Mouse (Mus musculus): ENCODE data around the gene Acsl6. TPM values are rescaled to one million over a fixed set of nuclear protein-coding genes. Genes with fewer than 3 reads are reported as not detected.

Gene Acsl6
- total RNA-seq, 2 experiments from 2014 or later = 183 to 184 TPM

DNA sequence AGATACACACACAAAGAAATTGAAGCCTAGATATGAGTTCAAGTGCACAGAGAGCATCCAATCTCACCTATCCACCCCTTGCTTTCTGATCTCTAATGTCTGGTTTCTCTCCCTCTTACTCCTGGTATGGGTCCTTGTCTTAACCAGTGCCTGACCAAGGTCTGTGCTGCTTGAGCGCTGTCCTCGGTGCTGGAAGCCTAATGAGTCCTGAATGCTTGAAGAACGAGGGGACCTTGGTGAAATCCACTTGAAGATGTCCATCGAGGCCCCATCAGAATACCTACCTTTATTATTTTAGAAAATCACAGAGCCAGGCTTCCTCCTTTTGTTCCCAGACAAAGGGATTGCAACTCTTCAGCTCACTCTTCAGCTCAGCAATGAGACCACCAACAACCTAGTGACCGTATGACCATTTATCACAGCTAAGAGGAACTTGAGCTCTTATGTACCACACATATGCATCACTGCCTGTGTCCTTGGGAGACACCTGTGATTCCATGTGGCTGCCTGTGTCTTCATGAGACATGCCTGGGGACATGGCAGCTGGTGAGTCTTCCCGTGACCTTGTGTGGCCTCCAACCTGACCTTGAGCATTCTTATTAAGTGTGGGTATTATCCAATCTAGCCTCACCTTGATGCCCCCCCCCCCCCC, 396 bp upstream of the Acsl6 start:
- intact Hi-C loops (cut with DNase I) = no loop called here
- DNase-seq (ENCODE audit: low spot score in 2 of 2) = peak in 1 of 2 experiments; percentile 3

DNA sequence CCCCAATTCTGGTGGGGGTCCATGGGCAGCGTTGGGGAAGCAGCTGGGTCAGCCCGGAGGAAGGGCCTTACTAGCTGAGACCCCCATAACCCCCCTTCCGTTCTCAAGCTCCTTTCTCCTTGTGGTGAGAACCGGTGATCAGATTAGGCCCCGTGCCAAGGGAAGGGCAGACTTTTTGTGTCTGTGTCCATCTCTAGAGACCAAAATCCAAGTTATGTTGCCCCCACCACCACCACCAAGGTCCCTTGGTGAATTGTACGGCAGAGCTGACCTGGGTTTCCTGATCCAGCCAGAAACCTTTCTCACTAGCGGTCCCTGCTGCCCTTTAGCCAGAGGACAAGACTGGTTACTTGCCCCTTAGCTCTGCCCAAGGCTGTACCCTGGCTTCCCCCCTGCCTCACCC, 874 bp downstream of the Acsl6 start:
- DNase-seq (ENCODE audit: low spot score in 2 of 2) = no peak
- intact Hi-C loops (cut with DNase I) = no loop called here

DNA sequence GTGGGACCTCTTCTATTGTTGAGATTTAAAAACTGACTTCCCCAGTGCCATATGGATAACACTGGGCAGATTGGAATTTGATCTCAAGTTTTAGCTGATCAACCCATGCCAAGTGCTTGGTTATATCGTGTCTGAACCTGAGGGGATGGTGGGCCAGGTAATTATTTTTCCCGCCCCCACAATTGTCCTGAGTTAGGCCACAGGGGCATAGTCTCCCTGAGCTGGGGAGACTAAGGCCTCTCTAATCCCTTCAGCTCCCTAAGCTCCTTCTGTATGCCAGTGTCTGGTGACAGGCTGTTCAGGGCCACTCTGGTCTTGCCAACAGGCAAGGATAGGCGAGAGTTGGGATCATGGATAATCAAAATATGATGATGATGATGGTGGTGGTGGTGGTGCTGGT, 1.7 kb downstream of the Acsl6 start:
- intact Hi-C loops (cut with DNase I) = loop anchor here (5.0 kb wide), 2 partner anchors 47 to 232 kb away; no protein-coding TSS in a partner anchor
- DNase-seq (ENCODE audit: low spot score in 2 of 2) = no peak

DNA sequence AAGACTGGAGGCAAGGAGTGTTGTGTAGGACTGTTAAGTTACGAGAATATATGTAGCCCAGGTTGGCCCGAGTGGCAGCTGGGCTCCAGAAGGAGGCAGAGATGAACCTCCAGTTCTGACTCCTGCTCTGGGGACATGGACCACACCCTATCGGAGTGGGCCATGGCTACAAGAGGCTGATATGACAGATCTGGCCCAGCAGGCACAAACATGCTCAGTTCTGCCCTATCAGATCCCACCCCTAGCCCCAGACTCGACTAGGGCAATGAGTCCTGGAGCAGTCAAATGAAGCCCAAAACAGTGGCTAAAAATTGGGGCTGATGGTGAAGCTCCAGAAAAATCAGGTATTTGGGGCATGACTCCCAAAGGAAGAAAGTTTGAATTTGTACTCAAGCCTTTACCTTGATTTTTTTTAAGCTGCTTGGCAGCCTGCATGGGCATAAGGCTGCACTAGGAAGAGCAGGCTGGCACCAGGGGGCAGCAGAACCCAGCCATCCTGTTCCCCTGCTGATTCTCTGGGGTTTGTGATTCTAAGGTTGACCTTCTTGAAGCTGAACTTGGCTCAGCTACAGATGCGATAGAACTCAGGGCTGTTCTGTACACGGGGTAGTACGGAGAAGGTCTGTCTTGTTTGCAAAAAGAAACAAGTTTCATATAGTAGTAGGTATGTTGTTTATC, 3.7 kb downstream of the Acsl6 start:
- DNase-seq (ENCODE audit: low spot score in 2 of 2) = peak; percentile 70 to 74
- intact Hi-C loops (cut with DNase I) = loop anchor here (5.0 kb wide), 2 partner anchors 45 to 230 kb away; no protein-coding TSS in a partner anchor

DNA sequence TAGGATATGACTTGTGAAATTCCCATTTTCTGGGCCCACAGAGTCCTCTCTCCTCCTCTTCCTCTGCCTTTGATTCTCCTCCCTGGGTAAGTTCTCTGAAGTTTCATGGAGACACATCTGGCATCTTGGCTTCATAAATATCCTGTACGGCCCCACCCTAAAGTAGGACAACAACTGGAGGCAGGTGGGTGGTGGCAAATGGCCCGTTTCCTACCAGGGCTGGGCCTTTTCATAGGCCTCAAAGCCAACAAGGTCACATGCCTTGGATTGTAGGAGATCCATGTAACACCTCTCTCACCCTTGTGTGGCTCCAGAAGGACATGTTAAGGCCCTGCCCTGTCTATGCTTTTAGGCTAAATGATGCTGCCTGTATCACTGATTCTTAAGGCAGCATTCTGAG, 7.0 kb downstream of the Acsl6 start:
- DNase-seq (ENCODE audit: low spot score in 2 of 2) = no peak
- intact Hi-C loops (cut with DNase I) = no loop called here

DNA sequence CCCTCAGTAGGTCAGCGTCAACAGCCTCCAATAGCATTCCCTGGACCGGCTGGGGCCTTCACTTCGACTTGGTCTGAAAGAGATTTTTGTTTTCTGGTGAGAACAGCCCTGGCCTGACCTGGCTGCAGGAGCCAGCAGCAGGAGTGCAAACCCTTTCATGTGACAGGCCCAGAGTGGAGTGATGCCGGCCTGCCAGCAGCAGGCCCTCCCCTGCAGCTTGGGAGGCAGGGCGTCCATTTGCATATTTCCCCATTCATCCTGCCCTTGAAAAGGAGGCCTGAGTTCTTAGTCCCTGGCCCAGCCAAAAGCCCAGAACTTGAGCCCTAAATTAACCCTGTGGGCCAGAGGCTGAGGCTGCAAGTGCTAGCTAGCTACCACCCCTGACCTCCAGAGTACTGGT, 8.4 kb downstream of the Acsl6 start:
- intact Hi-C loops (cut with DNase I) = no loop called here
- DNase-seq (ENCODE audit: low spot score in 2 of 2) = peak; percentile 38 to 61

DNA sequence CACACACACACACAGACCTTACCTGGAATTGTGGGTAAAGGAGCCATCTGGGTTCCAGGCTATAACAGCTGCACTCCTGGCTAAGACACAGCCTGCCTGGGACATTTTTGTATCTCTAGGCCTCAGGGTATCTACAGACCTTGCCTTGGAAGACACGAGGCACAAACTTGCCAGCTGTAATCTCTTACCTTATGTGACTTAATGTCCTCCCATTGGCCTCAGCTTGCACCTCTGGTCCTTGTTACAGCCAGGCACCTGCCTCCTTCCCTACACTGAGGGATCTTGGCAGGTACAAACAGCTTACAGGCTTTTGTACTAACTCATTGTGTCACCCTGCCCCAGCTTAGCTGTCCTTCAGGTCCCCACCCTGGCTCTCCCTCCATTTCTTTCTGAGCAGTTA, 9.0 kb downstream of the Acsl6 start:
- intact Hi-C loops (cut with DNase I) = no loop called here
- no peak for DNase-seq (ENCODE audit: low spot score in 2 of 2)

DNA sequence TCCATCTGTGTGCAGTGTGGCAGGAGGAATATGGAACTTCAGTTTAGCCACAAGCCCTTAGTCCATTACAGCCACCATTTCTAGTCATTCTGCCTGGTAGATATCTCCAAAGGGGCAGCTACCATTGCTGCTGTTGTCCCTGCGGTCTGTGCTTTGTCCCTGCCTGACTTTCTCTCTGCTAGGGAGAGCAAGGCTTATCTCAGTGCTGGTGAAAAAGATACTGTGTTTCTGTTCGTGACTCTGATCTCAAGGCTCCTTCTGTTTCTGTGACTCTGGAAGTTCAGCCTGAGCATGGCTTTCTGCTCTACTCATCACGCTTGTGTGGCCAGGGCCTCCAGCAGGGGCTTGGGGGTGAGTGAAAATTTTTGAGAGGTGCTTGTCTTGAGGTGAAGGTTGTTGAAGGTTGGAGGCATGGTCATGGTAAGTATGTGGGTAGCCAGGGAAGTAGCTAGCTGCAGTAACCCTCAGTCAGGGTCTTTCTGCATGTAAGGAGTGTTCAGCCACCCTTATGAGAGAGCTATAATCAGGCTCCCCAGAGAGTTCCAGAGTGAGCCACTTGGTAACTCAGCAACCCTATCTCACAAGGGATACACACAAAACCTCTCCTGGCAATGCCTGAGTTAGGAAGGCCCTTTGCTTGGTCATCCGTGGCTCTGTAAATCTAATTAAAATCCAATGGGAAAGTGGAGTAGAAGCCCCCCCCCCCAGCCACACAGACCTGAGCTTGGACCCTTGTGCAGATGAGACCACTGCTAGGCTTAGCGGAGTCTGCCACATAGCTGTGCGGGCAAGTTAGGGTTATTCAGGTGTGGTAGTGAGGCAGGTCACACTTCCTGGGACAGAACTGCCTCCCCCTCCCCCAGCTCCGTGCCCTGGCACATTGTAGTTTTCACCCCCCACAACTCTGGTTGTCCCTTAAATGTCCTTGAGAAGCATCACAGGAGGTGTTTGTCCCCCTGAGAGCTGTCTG, 10.1 kb downstream of the Acsl6 start:
- intact Hi-C loops (cut with DNase I) = no loop called here
- DNase-seq (ENCODE audit: low spot score in 2 of 2) = no peak

DNA sequence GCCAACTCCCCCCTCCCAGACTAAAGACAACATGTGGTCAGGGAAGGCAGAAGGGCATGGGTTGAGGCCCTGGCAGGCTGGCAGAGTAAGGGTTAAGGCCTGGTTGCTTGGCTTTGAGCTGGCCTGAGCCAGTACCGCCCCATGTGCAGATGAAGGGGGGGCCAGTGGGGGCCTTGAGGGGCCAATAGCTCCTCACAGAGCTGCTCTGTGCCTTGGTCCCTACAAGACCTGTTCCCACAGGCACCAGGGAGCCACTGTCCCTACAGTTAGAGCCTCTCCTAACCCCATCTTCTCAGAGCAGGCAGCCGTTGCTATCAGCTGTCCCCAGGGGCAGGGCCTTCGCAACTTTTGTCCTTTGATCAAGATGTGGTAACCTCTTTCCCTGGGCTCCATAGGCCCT, 11.1 kb downstream of the Acsl6 start:
- DNase-seq (ENCODE audit: low spot score in 2 of 2) = peak; percentile 38
- intact Hi-C loops (cut with DNase I) = no loop called here

DNA sequence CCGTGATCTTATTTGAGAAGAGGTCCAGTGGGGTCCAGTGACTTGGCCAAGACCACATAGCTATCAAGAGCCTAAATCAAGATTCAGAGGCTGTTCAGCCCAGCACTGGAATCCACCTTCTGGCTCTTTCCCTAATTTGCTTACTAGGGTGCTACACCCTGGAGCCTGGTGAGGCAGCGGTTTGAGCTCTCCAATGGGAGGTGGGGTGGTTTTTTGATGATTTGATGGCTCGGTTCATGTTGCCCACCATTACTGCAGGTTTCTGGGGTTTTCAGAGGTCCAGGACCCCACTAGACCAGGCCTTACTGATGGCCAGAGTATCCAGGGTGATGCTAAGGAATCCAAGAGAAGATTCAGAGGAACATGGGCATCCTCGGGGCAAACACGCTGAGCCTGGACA, 11.7 kb downstream of the Acsl6 start:
- DNase-seq (ENCODE audit: low spot score in 2 of 2) = no peak
- intact Hi-C loops (cut with DNase I) = no loop called here

DNA sequence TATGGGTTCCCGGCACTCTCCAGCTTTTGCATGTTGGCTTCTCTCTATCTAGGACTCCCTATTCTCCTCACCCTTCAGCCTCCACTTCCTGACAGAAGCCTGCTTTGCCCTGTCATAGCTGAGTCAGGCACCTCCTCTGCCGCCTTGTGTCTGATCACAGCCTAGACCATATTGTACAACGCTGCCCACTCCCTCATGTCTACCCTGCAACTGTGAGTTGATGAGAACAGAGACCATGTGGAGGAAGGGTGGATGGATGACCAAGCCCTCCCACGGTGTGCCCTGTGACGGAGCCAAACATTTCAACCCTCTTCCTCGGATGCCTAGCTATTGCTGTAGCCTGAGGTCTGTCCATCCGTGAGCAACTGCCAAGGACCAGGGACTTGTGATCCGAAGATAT, 13.8 kb downstream of the Acsl6 start:
- intact Hi-C loops (cut with DNase I) = no loop called here
- no peak for DNase-seq (ENCODE audit: low spot score in 2 of 2)

DNA sequence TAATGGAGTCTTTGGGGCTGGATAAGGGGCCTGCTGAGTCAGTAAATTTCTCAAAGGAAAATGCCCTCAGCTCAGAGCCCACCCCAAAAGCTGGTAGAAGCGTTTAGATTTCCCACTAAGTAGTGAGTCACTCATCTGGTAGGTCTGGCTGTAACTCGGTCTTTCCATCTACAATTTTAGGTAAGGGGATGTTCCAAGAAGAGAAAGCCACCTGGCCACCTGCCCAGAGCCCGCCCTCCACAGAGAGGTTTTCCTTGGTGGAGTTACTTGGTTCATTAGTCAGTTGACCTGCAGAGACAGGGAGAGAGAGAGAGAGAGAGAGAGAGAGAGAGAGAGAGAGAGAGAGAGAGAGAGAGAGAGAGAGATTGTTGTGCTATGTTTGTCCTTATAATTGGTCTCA, 14.2 kb downstream of the Acsl6 start:
- intact Hi-C loops (cut with DNase I) = no loop called here
- no peak for DNase-seq (ENCODE audit: low spot score in 2 of 2)

DNA sequence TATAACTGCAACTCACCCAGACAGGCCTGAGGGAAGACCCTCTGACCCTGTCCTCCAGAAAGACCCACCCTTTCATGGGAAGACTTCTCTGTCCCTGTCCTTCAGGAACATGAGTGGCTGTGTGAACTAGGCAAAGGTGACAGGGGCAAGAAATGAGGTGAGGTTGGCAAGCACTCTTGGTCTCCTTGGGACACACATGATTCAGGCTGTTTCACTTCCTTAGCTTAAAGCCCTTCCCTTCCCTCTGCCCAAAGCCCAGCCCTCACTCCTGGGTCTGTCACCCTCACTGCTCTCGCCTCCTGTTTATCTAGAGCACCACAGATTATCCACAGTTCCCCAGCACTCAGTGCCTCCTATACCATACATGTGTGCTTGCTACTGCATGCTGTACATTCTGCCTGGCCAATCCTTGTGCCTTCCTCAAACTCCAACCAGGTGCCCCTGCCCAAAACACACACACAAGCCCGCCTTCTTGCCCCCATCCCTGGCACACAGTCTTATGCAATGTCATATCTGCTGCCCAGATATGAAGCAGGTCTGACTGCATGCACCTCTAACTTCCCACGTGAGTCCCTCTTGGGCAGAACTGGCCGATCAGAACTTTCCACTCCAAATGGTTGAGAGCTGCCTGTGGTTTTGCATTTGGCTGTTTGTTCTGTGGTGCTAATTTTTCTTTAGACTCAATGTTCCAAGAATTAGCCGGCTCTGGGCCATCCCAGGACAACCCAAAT, 18.4 kb downstream of the Acsl6 start:
- intact Hi-C loops (cut with DNase I) = no loop called here
- no peak for DNase-seq (ENCODE audit: low spot score in 2 of 2)

DNA sequence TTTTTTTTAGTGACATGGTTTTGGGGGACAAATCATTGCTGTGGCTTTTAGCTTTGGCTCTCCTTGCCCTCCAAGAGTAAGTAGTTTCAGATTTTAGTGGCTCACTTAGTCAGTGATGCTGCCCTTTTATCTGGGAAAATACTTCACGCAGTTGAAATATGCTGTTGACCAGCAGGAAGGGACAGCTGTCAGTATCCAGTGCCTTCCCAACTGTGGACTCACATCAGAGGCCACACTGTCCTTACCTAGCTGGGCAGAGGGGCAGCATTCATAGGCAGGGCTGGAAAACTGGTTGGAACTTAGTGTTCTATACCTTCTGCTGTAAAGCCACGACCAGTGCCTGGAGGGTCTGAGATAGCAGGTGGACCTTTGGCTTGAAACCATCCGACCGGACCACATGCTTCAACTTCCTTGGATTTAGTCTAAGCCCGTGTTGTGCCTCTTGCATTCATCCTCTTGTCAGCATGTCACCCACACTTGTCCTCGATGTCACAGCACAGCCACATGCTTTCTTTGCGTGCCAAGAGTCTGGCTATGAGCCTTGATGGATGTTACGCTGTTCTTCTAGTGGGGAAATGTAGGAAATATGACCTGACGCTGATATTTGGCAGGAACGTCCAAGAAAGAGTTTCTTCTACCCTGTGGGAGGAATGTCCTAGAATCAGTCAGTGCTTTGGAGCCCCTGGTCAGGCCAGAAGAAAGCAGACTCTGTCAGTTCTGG, 28.0 kb downstream of the Acsl6 start:
- intact Hi-C loops (cut with DNase I) = no loop called here
- DNase-seq (ENCODE audit: low spot score in 2 of 2) = no peak

DNA sequence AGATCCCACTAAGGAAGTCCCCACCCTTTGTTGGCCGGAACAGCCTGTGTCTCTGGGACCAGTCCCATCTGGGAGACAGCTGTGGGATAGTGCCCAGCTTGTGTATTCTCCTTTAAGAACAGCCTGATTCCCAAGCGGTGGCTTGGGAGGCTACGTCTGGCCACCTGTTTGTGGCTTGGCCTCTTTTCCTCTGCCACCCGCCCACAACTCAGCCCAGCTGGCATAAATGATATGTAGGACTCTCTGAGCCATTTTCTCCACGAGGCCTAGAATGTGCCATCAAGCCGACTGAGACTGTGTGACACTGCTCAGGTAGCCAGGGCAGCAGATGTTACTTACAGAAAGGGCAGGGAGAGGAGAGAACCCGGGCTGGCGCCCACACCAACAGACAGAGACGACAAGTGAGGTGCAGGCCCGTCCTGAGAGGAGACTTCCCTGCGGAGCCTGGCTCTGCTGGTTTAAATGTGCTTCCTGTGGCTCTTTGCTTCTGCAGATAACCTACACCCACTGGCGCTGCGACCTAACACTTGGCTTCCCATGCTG, 32.6 kb downstream of the Acsl6 start:
- intact Hi-C loops (cut with DNase I) = no loop called here

DNA sequence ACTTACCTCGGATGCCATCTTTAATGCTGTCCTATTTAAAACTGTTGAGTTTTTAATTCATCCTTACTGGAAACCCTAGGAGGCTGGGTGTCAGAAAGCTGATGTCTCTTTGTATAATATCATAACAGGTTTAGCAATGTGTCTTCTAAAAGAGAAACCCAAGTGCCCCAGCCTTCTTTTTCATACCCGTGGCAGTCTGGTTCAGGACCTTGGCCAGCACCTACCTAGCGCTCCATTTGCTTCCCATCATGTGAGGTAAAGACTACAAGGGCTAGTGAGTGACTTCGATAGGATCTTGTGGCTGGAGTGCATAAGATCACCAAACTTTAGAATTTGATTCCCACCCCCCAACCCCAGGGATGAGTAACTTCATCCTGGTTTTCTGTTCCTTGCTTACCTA, 40.1 kb downstream of the Acsl6 start:
- DNase-seq (ENCODE audit: low spot score in 2 of 2) = no peak
- intact Hi-C loops (cut with DNase I) = loop anchor here (1.0 kb wide), 1 partner anchor 17 kb away; no protein-coding TSS in a partner anchor

More for the DNA sequence above, 32.6 kb downstream of the Acsl6 start:
- DNase-seq (ENCODE audit: low spot score in 2 of 2) = peak; percentile 26 to 63

DNA sequence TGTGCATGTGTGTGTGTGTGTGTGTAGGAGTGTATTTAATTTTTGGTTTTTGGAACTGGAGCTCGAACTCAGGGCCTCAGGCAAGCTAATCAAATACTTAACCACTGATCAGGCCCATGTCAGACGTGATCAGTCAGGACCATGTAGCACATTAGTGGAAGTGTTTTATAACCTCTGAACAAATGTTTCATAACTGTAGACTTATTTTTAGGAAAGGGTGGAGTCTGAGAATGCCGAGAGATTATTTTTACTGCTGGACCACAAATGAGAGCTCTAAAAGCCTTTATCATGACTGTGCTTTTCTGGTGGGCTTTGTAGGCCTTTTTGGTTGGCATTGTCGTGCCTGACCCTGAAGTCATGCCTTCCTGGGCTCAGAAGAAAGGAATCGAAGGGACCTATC, 48.1 kb downstream of the Acsl6 start:
- no peak for DNase-seq (ENCODE audit: low spot score in 2 of 2)

DNA sequence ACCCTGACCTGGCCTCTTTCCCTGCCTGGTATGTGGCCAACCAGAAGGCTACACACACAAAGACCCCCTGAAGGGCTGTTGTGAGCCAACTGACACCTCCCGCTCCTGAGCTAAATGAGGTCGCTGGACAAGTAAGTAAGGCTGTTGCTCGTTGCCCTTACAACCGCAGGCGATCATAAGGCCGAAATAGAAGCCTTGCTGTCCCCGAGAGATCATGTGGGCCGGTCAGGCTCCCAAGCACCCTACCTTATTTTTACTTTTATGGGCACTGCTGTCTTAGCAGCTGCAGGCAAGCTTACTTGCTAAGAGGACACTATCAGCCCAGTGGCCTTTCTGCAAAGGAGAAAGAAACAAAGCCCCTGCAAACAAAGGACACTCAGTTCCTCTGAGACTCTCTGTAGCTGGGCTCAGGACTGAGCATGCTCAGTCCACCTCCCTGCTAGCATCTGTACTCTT, 49.6 kb downstream of the Acsl6 start:
- intact Hi-C loops (cut with DNase I) = loop anchor here (5.0 to 10.0 kb wide), 2 partner anchors 46 to 228 kb away; no protein-coding TSS in a partner anchor

More for the DNA sequence above, 48.1 kb downstream of the Acsl6 start:
- intact Hi-C loops (cut with DNase I) = loop anchor here (5.0 to 10.0 kb wide), 2 partner anchors 44 to 227 kb away; no protein-coding TSS in a partner anchor

More for the DNA sequence above, 49.6 kb downstream of the Acsl6 start:
- no peak for DNase-seq (ENCODE audit: low spot score in 2 of 2)
